Mouse (Mus musculus): ENCODE results near the gene Abcf1.
"Not testable (repeated sequence)": the region's sequence is repeated elsewhere in the genome, so short reads cannot be mapped to it uniquely, and the experiment has no call there.

Gene Abcf1

DNA sequence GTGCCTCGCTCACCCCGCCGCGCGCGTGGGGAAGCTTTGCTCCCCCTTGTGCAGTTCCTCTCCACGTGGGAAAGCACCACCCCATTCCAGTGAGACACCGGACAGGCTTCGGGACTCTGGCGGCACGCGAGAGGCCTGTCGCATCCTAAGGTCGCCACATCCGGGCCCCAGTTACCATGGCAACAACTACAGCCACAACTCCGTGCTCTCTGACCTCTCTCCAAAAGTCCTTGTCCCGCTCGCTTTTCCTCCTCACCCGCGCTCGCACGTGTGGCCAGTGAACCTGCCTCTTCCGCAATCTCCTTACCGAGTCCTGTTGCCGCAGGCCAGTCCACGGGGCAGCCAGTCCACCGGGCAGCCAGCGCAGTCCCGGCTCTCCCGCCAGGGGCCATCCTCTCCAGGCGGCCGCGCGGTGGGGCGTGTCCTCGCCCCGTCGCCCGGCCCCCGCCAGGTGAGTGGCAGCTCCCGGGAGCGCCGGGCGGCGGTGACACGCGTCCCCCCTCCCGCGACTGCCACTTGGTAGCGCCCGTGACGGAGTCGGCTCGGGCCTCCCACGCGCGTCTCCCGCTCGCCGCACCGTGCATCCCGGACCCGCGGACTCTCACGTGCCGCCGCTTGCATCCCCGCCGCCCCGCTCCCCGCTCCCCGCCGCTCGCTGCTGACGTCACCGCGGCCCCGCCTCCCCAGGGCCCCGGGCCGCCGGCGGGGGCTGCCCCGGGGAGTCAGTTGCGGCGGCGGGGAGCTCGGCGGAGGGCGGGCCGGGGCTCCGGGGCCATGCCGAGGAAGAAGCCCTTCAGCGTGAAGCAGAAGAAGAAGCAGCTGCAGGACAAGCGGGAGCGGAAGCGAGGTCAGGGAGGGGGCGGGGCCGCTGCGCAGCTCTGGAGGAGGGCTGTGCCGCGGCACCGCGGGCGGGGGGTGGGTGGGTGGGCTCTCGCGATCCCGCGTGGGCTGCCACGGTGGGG, 10.1 kb upstream of the Abcf1 start, which contains the start of the genes Gnl1 and Prr3:
TSS of gene Gnl1 (plus strand) at position 451 of the 962 bp plus-strand sequence.
TSS of gene Prr3 (minus strand) at position 836 of the 962 bp plus-strand sequence.
- peak; percentile 85 for DNase-seq (ENCODE audit: low read depth, low spot score)

DNA sequence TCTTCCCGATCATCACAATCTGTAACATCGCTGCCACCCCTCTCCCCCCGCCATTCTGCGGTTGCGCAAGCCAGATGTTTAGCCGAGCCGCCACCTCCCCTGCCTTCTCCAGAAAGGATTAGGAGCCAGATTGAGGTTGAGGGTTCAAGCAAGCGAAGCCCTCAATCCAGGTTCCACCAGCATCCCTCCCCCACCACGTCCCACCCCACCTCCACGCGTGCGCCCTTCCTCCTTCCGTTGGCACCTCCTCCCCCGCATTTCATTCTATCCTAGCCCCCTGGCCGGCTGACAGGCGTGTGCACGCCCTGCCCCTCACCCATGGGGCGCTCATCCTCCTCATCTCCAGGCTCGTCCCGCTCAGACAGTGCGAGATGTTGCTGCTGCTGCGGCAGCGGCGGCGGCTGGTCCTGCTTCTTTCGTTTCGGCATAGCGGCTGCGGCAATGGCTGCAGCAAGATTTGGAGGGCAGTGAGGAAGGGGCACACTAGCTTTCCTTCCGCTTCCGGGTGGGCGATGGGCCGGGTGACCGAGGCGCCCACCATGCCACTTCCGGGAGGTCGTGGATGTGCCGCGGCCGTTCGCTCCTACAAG, 9.3 kb upstream of the Abcf1 start:
- peak; percentile 83 for DNase-seq (ENCODE audit: low read depth, low spot score)

DNA sequence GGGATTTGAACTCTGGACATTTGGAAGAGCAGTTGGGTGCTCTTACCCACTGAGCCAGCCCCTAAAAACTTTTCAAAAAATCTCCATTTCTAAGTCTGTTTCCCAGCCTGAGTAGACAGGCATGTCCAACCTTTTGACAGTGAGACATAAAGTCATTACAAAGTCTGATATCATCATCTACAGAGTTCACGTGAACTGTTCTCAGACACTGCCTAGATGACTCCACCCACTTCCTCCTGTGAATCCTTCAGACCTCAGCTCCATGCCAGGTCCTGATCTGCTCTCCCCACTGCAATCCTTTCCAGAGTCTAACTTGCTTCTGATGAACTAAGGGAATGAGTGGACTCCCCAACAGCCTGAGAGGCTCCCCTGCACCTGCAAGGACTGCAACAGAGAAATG, 2.6 kb upstream of the Abcf1 start:
- DNase-seq (ENCODE audit: low read depth, low spot score) = no peak

DNA sequence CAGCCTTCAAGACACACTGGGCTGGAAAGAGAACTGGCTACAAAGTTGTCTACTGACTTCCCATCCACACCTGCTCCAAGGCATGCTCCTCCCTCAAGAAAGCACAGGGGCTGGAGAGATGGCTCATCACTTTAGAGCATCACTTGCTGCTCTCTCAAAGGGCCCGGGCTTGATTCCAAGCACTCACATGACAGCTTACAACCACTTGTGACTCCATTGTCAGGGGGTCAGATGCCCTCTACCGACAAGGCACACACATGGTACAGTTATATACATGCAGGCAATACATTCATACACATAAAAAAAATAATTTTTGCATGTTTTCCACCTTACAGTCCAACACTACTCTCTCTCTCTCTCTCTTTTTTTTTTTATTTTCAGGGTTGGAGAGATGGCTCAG, 1.9 kb downstream of the Abcf1 start:
- no peak for DNase-seq (ENCODE audit: low read depth, low spot score)

DNA sequence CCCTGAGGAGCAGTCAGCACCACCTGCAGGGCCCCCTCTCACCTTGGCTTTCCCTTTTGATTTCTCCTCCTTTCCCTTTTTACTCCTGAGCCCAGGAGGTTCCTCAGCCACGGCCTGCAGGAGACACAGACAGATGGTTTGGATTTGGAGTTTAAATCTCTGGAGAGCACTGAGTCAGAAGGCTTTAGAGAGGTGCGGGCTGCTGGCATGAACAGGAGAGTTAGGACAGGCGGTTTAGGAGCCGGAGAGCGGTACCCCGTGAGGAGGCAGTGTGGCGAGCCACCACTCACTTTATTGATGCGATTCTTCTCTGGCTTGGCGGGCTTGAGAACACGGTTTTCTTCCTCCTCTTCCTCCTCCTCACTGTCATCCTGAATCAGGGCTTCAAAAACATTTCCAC, 6.3 kb downstream of the Abcf1 start:
- no peak for DNase-seq (ENCODE audit: low read depth, low spot score)

DNA sequence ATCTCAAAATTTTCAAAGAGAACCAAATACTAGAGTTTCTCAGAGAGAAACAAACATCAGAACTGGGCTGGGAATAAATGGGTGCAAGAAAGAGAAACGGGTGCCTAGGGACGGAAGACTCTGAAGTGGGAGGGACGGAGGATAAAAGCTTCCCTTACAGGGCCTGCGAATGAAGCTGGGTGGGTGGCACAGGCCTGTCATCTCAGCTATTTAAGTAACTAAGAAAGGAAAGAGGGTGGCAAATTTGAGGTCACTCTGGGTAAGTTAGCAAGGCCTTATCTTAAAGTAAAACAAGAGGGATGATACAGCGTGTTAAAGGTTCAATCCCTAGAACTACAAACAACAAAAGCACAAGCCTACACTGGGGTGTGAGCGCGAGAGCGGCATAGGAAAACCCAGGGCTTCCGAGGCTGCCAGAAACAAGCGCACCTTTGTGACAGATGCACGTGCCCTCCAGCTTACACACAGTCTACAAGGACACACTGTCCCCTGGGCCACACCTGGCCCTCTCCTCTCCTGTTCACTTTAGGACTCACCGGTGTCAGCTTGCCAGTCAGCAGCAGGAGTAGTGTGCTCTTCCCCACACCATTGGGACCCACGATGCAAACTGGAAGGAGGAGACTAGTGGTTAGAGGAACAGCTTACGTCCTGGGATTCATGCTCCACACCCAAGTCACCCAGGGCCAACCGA, 10.9 kb downstream of the Abcf1 start:
- no peak for DNase-seq (ENCODE audit: low read depth, low spot score)

DNA sequence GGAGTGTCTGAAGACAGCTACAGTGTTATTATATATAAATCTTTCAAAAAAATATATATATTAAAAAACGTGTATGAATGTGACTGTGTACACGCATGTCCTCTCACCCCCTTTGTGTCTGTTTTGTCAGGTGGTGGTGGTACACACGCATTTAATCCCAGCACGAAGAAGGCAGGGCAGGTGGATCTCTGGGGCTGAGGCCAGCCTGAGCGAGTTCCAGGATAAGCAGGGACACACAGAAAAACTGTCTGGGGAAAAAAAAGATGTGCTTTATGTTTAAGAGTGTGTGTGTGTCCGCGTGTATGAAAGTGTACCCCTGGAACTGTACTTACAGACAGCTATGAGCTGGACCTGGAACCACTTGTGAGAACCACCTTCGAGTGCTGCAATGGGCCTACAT, 14.9 kb downstream of the Abcf1 start:
- no peak for DNase-seq (ENCODE audit: low read depth, low spot score)

DNA sequence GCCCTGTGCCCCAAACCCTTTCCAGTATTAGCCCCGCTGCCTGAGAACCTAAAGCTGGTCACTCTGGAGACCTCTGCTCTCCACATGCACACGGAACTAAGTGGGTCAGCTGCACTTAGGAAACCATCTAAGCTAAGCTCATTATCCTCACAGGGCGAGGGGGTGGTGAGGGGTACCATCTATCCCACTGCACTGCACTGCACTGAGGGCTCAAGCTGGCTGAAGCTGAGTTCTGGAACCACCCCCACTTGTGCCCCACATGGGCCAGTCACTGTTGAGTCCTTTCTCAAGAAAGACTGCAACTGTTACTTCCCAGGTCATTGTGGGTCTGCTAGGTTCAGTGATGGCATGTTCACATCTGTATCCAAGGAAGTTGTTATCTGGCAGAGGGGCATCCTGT, 17.0 kb downstream of the Abcf1 start:
- DNase-seq (ENCODE audit: low read depth, low spot score) = not testable (repeated sequence)

DNA sequence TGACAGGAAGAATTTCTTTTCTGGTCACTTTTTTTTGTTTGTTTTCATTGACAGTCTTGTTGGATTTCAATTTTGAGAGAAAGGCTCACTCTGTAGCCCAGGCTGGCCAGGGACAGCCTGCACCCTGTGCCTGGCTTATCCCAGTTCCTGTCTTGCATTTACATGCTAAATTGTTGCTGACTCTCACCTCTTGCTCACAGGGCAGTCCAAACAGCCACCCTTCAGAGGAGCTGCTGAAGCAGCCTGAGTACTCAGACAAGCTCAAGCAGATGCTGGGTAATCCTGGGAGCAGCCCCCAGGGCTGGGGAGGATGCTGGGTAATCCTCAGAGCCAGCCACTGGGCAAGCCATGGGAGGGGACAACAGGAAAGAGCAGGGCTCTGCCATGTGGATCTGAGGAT, 18.6 kb downstream of the Abcf1 start:
- not testable (repeated sequence) for DNase-seq (ENCODE audit: low read depth, low spot score)

DNA sequence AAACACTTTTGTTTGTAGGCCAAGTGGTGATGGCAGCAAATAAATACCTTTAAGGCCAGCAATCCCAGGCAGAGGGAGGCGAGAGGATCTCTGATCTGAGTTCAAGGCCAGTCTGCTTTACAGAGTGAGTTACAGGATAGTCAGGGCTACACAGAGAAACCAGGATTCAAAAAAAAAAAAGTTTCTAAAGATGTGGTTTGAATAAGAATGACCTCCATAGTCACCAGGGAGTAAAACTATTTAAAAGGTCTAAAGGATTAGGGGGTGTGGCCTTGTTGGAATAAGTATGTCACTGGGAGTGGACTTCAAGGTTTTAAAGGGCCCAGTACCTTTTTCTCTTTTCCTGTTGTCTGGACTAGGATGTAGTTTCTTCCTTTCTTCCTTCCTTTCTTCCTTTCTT, 29.6 kb downstream of the Abcf1 start:
- DNase-seq (ENCODE audit: low read depth, low spot score) = no peak

DNA sequence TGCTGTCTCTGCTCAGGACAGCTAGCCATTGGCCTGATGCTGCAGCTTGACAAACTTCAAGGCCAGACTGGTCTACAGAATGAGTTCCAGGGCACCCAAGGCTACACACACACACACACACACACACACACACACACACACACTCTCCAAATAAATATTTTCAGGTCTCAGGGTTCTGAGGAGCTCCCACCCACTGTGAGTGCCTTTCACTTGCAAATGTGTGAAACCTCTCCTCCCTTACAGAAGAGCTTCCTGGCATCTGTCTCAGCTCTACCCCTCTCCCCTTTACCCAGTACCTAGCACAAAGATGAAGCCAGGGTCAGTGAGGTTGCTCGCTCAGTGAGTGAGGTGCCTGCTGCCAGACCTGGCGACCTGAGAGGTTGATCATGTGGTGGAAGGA, 30.5 kb downstream of the Abcf1 start:
- DNase-seq (ENCODE audit: low read depth, low spot score) = no peak

DNA sequence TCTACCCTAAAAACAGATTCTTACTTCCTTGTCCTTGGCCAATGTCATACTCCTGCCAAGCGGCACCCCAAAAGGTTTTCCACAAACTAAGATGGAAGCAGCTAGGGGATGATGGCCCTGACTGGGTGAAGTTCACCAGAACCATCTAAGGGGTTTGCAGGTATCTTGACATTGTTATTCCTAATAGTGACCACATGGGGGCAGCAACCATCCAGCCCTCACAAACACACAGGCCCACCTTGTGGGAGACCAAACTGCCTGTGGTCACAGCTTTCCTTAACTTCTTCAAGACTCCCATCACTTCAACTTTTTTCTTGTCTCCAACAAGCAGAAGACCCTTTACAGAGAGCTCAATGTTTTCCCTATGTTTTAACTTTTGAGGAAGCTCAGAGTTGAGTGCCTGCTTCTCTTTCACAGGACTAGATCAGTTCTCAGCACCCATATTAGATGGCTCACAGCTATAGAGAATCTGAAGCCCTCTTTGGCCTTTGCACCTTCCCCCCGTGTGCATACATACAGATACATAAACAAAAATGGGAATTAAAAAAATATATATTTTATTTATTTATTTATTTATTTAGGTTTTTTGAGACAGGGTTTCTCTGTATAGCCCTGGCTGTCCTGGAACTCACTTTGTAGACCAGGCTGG, 31.7 kb downstream of the Abcf1 start:
- DNase-seq (ENCODE audit: low read depth, low spot score) = no peak

DNA sequence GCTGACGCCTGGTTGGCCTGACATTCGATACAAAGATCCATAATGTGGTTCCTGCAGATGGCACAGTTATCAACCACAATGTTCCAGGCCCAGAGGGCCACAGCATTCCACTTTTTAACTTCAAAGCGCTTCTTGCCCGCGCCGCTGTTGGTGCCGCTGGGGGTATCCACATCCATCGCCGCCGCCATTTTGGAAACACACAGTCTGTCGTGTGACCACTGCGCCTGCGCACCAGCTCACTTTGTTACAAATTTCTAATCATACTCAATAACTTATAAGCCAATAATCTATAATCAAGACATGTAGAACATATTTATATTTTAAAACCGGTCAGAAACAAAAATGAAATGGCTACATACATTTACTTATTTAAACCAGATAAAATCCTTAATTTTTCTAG, 33.8 kb downstream of the Abcf1 start:
- DNase-seq (ENCODE audit: low read depth, low spot score) = not testable (repeated sequence)

DNA sequence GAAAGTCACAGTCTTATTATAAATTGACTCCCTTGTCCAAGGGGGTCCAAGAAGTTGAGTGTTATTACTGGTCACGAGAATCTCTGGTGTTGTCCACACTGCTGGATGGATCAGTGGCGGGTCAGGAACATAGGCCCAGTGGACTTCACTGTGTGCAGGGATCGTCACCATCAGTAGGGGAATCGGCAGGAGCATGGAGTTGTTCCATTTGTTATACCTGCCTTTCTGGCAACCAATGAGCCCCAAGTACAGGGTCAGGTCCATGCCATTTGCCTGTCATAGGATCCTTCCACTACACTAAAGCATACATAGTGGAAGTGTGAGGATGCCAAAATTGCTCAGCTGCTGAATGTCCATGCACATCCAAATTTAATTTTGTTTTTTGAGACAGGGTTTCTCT, 37.0 kb downstream of the Abcf1 start:
- DNase-seq (ENCODE audit: low read depth, low spot score) = no peak

DNA sequence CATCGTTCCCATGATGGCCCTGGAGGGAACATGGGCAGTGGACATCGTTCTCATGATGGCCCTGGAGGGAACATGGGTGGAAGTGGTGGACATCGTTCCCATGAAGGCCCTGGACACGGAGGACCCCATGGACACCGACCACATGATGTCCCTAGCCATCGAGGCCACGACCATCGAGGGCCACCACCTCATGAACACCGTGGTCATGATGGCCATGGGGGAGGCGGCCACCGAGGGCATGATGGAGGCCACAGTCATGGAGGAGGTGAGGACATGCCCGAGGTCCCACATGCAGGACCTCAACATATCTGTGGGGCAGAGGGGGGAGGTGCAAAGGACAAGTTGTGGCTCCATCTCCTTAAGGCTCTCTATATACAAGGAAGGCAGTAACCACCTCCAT, 38.9 kb downstream of the Abcf1 start:
- DNase-seq (ENCODE audit: low read depth, low spot score) = no peak

DNA sequence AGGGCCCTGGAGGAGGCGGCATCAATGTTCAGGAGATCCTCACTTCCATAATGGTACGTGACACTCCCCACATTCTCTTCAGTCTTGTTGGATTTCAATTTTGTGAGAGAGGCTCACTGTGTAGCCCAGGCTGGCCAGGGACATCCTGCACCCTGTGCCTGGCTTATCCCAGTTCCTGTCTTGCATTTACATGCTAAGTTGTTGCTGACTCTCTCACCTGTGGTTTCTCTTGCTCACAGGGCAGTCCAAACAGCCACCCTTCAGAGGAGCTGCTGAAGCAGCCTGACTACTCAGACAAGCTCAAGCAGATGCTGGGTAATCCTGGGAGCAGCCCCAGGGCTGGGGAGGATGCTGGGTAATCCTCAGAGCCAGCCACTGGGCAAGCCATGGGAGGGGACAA, 40.0 kb downstream of the Abcf1 start:
- DNase-seq (ENCODE audit: low read depth, low spot score) = no peak

DNA sequence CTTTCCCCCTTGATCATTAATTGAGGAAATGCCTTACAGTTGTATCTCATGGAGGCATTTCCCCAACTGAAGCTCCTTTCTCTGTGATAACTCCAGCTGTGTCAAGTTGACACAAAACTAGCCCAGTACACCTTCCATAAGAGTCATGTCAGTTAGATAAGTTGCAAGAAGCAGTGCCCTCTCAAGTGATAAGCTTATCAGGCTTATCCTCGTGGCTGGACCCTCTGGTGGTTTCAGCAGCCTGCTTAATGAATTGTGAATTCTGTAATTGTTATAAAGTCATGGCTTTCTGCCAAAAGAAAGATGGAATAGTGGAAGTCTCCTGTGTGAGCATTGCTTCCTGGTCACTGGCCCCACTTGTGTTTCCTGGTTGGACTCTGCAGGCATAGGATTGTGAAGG, 42.1 kb downstream of the Abcf1 start:
- DNase-seq (ENCODE audit: low read depth, low spot score) = no peak

DNA sequence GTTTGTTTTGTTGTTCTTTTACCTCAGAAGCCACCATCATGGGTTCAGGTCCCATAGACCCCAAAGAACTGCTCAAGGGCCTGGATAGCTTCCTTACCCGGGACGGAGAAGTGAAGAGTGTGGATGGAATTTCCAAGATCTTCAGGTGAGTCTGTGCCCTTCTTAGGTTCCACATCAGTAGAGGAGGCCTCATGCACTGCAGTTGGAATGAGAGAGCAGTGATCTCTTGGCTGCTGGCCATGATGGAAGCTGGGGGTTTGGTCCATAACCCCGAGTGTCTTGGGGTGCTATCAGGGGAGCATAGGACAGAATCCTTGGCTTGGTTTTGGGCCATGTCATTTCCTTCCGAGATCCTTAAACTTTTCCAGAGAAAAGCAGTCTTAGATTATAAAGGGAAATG, 46.3 kb downstream of the Abcf1 start:
- DNase-seq (ENCODE audit: low read depth, low spot score) = no peak

DNA sequence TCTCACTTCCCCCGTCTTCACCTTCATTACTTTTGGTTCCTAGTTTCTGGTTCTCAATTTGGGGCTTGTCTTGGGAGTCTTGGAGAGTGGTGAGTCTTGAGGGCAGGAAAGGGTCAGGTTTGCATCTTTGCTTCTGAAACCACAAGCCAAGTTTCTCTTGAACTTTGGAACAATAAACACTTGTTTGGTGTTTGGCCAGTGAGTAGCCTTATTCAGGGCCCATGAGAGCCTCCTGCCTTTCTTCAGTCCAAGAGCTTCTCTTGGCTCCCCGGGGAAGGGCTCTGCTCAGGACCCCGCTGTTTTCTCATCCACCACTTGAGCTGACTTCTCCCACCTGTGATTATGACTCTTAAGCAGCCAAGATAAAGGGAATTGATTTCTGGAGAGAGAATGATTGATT, 47.0 kb downstream of the Abcf1 start:
- no peak for DNase-seq (ENCODE audit: low read depth, low spot score)

DNA sequence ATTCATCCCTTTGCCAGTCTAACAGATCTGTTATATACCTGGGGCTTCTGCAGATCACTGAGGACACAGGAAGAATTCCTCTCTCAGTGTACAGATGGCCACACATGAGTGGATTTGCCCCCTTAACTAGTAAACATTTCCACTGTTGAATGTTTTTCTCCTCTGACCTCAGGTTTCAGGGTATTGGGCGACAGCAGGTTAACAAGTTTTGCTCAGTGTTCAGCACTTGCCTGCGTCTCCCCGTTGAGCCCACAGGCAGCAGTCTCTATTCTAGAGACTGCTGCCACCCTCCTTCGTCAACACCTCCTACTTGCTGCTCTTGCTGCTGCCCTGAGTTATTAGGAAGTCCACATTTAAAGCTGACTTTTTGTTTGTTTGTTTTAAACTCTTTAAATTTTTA, 47.9 kb downstream of the Abcf1 start:
- no peak for DNase-seq (ENCODE audit: low read depth, low spot score)

DNA sequence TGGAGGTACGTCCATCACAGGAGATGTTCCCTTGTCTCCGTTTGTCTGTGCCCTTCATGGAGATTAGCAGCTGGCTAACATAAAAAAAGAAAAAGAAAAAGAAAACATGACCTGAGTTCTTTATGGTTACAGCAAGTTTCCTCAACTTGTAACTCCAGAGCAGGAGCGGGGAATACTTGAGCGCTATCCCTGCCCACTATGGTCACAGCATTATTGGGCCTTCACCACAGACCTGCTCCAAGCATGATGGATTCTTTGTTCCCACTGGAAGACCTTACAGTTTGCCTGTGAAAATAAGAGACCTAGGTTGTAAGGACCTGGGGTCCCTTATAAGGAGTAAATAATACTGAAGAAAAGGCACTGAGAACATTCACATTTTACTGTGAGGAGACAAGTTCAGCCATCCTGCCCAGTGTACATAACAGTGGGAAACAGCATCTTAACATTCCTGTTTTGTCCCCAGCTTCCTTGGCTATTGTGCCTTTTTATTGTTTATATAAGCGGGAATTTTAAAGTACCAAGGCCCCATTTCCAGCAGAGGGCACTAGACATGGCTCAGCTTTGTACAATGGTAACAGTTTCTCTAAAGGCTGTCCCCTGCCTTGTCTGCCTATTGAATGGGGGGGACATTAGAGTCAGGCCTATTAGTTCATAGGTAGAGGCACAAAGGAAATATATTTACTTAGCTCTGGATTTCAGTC, 48.5 kb downstream of the Abcf1 start:
- DNase-seq (ENCODE audit: low read depth, low spot score) = no peak
